Mouse (Mus musculus) bone marrow, adult 2 months (tissue): ENCODE data around the gene Mpped2.

ENCODE experiments used
- CTCF ChIP-seq: fragments of 200-500 bp; IDR thresholded peaks from 2 replicates; pipeline ENCODE4 v1.5.1; 2011; ENCODE audit warnings: low read length, control low read depth; ENCODE audit not compliant: control insufficient read depth, insufficient read depth
- POLR2A ChIP-seq: fragments of 200-500 bp; IDR thresholded peaks from 2 replicates; pipeline ENCODE4 v1.6.1; 2011; ENCODE audit warnings: low read depth, mild to moderate bottlenecking, control low read depth, low read length, borderline replicate concordance; ENCODE audit not compliant: control insufficient read depth

DNA sequence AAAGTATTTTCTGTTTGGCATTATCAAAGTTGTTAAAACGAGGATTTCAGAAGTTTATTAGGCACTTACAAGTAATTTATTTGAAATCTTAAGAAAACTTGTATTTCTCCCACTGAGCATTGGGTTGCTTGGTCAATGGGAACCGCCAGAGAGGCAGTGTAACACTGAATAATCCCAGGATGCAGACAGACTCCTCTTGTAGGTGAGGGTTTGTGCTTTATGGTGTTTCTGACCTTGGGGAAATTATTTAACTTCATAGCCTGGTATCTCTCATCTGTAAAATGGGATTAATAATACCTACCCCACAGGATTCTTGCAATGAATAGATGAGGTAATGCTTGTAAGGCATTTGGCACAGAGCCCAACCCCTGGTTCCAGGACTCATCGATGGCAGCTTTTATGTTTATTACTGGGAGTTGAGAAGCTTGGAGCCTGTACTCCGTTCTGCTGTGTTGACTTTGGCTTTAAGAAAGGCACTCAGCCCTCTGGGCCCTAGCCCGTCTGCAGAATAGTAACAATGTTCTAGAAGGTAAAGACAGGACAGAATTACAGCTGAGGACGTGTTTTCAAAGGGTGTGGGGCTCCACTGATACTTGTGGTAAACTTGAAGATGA is 37.0 kb downstream of the Mpped2 start:
- TF ChIP-seq CTCF (no peak), POLR2A (no peak)
